Mouse (Mus musculus) neural tube, embryonic 14.5 days (tissue): ENCODE data around the gene Inpp5b. TPM values are rescaled to one million over a fixed set of nuclear protein-coding genes. Genes with fewer than 3 reads are reported as not detected.
A peak's percentile ranks its signal among the peaks of the same experiment; 100 is the strongest.
"Not testable (repeated sequence)": the region's sequence is repeated elsewhere in the genome, so short reads cannot be mapped to it uniquely, and the experiment has no call there.

Experiments used
- ATAC-seq: fragments of 200-750 bp; cut with Nextera tagmentation; 2 replicates; pipeline ENCODE4 v1.8.0; 2017; ENCODE audit warnings: low read depth, mild to moderate bottlenecking, moderate TSS enrichment, moderate library complexity
- H3K27ac ChIP-seq: fragments of 300-500 bp; sonication (generic); 2 replicates; pipeline ENCODE4 v1.5.1; 2014; ENCODE audit warnings: low read depth, mild to moderate bottlenecking, control low read depth, low read length, moderate library complexity, mixed read lengths
- H3K27me3 ChIP-seq: fragments of 300-500 bp; sonication (generic); 2 replicates; pipeline ENCODE4 v1.6.1; 2014; ENCODE audit warnings: low read length; ENCODE audit not compliant: control insufficient read depth, insufficient read depth
- H3K36me3 ChIP-seq: fragments of 300-500 bp; sonication (generic); 2 replicates; pipeline ENCODE4 v1.6.1; 2014; ENCODE audit warnings: low read length, mixed read lengths; ENCODE audit not compliant: control insufficient read depth, insufficient read depth
- H3K4me1 ChIP-seq: fragments of 300-500 bp; sonication (generic); 2 replicates; pipeline ENCODE4 v1.6.1; 2014; ENCODE audit warnings: low read length; ENCODE audit not compliant: control insufficient read depth, insufficient read depth
- H3K4me2 ChIP-seq: fragments of 300-500 bp; sonication (generic); 2 replicates; pipeline ENCODE4 v1.6.1; 2014; ENCODE audit warnings: mild to moderate bottlenecking, low read depth, low read length, control low read depth
- H3K4me3 ChIP-seq: fragments of 300-500 bp; sonication (generic); 2 replicates; pipeline ENCODE4 v1.5.1; 2014; ENCODE audit warnings: low read depth, low read length, control low read depth, mixed read lengths
- H3K9ac ChIP-seq: fragments of 300-500 bp; sonication (generic); replicated peaks from 2 replicates; pipeline ENCODE4 v1.6.1; 2014; ENCODE audit warnings: low read depth, mild to moderate bottlenecking, control low read depth, low read length, mixed read lengths
- H3K9me3 ChIP-seq: fragments of 300-500 bp; sonication (generic); 2 replicates; pipeline ENCODE4 v1.6.1; 2016; ENCODE audit warnings: low read length; ENCODE audit not compliant: control insufficient read depth
- WGBS: fragments of 180-500 bp; shearing (Covaris S2); extraction: QIAGEN DNeasy Blood & Tissue Kit; methylation state at CpG from one replicate; pipeline ENCODE4 v1.1.7; 2014; 5-methylcytosine and 5-hydroxymethylcytosine counted together
- polyA plus RNA-seq: library from polyadenylated mRNA; unstranded; fragments of >200 nt; fragmentation: Nextera tagmentation; extraction: Ambion mirVana; gene quantifications from 2 replicates; pipeline ENCODE4 v1.2.1, GENCODE M21; 2014

Inpp5b gene
- polyA plus RNA-seq, 1 experiment from 2014 or later: 22.5 TPM

DNA sequence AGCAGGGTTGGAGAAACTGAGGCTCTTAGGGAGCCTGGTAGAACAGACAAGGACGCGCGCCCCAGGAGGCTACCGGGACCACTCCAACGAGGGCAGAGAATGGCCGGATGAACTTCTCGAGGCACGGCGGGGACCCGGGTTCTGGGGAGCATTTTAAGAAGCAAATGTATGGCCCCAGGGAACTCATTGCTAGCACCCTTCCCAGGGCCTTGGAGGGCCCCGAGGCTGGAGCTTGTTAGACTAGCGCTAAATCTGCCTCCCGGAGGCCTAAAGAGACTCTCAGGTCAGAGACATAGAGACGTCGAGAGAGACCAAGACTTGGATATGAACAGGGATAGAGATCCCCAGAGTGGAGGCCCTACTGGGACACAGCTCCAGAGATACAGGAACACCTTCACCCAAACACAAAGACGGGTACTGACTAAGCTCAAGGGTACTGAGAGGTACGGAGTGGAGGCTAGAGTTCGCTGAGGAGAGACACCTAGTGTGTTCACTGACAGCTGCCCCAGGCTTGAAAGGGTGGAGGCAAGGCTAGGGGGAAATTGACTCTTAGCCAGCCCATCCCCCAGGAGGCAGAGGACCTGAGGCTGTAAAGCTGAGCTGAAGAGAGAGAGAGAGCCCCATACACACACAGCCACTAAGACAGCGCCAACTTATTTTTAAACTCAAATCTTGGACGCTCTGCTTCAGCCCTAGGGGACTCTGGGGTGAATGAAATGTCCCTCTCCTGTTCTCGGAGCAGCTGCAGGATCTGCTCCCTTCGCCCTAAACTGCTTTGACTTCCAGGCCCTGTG lies 40.4 kb upstream of the Inpp5b start:
- H3K4me2 ChIP-seq: peak overlapping the region; percentile 89
- peaks cover 14% of the 10 kb centered on the region for H3K4me1 ChIP-seq
- peak overlapping the region; percentile 47; the same call in 1 of the 2 replicates for H3K9ac ChIP-seq
- ATAC-seq: no peak
- no peaks in the 10 kb centered on the region for H3K9me3 ChIP-seq
- H3K27me3 ChIP-seq: peaks cover 4% of the 10 kb centered on the region; the same call in 1 of the 2 replicates
- no peaks in the 10 kb centered on the region for H3K36me3 ChIP-seq
- H3K4me3 ChIP-seq: peak overlapping the region; percentile 47
- H3K27ac ChIP-seq: 0 out of 2 replicates have a peak overlapping the region, but pooled peaks have one; percentile 22
- 4% methylated on average over 22 of the region's 22 CpGs for WGBS

DNA sequence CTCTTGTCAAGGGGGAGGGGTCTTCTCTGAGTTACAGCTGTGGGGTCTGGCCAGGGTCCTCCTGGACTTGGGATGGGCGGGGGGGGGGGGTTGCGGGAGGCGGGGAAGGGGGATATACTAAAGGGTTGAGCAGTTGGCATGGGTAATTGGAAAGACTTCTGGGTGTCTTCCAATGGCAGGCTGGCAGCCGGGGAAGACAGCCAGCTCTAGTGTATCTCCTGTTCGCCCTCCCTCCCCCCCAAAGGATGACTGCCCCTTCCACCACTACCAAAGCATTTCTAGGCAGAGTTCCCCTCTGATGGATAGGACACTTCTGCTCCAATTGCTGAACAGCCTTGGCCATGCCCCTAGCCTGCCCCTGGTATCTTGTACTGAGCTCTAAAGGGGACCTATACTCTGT lies 39.7 kb upstream of the Inpp5b start:
- Histone ChIP-seq H3K4me2 (peak overlapping the region; percentile 89; the same call in 1 of the 2 replicates), H3K9me3 (no peaks in the 10 kb centered on the region), H3K4me3 (peak overlapping the region; percentile 47; the same call in 1 of the 2 replicates), H3K27me3 (peaks cover 4% of the 10 kb centered on the region; the same call in 1 of the 2 replicates), H3K27ac (no peak overlapping the region), H3K9ac (no peak overlapping the region), H3K36me3 (no peaks in the 10 kb centered on the region), H3K4me1 (peaks cover 14% of the 10 kb centered on the region)
- no peak for ATAC-seq
- 61% methylated on average over 2 of the region's 5 CpGs for WGBS

GRCm38 (mm10) chr4:124703406-124703805 lies 38.2 kb upstream of the Inpp5b start:
- Histone ChIP-seq H3K36me3 (no peaks in the 10 kb centered on the region), H3K9ac (no peak overlapping the region), H3K9me3 (no peaks in the 10 kb centered on the region), H3K4me2 (no peak overlapping the region), H3K27me3 (peaks cover 4% of the 10 kb centered on the region; the same call in 1 of the 2 replicates), H3K4me1 (peaks cover 14% of the 10 kb centered on the region), H3K4me3 (no peak overlapping the region), H3K27ac (no peak overlapping the region)
- WGBS: 30% methylated on average over 2 of the region's 2 CpGs
- ATAC-seq: no peak

DNA sequence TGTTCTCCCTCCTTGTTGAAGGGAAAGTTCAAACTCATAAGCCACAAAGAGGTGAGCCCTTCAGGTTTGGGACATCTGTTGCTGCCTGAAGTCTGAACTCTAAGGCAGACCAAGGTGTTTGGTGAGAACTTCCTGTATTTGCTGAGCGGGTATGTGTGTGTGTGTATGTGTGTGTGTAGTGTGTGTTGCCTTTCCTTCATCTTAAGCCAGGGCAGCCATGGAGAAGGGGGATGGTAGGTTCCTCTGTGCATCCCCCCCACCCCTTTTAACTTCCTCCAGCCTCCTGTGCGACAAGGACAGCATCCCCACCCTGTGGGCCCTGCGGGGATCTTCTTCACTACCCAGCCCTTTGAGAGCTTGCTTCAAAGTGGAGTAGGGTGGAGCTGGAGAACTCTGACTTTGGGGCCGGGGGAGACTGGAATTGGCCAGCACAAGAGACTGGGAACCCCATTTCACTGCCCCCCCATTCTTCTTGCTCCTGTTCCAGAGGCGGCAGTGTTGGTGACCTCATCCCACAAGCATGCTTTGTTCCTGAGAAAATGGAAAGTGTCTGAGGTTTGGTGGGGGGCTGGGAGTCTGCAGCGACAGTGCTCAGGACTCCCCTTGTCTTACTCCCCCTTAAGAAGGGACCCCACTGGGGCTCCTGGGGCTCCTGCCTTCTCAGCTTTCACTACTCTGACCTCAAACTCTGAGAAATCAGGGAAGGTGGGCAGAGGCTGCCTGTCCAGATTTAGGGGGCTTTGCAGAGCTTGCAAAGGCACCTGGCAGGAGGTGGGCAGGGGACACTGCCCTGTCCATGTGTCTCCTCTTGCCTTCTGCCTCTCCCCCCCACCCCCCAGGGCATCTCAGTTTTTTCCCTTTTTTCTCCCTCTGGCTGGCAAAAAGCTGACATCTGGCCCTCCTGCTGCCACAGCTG lies 37.5 kb upstream of the Inpp5b start:
- peaks cover 7% of the 10 kb centered on the region; the same call in 1 of the 2 replicates for H3K27me3 ChIP-seq
- no peak overlapping the region for H3K4me2 ChIP-seq
- no peaks in the 10 kb centered on the region for H3K9me3 ChIP-seq
- no peaks in the 10 kb centered on the region for H3K36me3 ChIP-seq
- no peak overlapping the region for H3K4me3 ChIP-seq
- H3K9ac ChIP-seq: peak overlapping the region; percentile 28; the same call in 1 of the 2 replicates
- peaks cover 17% of the 10 kb centered on the region for H3K4me1 ChIP-seq
- no peak for ATAC-seq
- 7% methylated on average over 6 of the region's 6 CpGs for WGBS
- peak overlapping the region; percentile 44; the same call in 1 of the 2 replicates for H3K27ac ChIP-seq

GRCm38 (mm10) chr4:124704797-124705474 lies 36.7 kb upstream of the Inpp5b start:
- H3K4me1 ChIP-seq: peaks cover 18% of the 10 kb centered on the region
- no peak overlapping the region for H3K4me2 ChIP-seq
- peak overlapping the region; percentile 44; the same call in 1 of the 2 replicates for H3K27ac ChIP-seq
- H3K27me3 ChIP-seq: peaks cover 11% of the 10 kb centered on the region
- 30% methylated on average over 11 of the region's 11 CpGs for WGBS
- H3K9ac ChIP-seq: peak overlapping the region; percentile 28; the same call in 1 of the 2 replicates
- no peaks in the 10 kb centered on the region for H3K36me3 ChIP-seq
- no peak overlapping the region for H3K4me3 ChIP-seq
- H3K9me3 ChIP-seq: no peaks in the 10 kb centered on the region
- ATAC-seq: no peak

- no peak overlapping the region for H3K4me2 ChIP-seq
- H3K4me1 ChIP-seq: peaks cover 18% of the 10 kb centered on the region
- 83% methylated on average over 23 of the region's 23 CpGs for WGBS
- H3K36me3 ChIP-seq: no peaks in the 10 kb centered on the region
- ATAC-seq: no peak
- H3K9me3 ChIP-seq: no peaks in the 10 kb centered on the region
- H3K4me3 ChIP-seq: no peak overlapping the region
- no peak overlapping the region for H3K27ac ChIP-seq
- no peak overlapping the region for H3K9ac ChIP-seq
- H3K27me3 ChIP-seq: peaks cover 11% of the 10 kb centered on the region
Measured at GRCm38 (mm10) chr4:124705661-124706269, 35.9 kb upstream of the Inpp5b start.

DNA sequence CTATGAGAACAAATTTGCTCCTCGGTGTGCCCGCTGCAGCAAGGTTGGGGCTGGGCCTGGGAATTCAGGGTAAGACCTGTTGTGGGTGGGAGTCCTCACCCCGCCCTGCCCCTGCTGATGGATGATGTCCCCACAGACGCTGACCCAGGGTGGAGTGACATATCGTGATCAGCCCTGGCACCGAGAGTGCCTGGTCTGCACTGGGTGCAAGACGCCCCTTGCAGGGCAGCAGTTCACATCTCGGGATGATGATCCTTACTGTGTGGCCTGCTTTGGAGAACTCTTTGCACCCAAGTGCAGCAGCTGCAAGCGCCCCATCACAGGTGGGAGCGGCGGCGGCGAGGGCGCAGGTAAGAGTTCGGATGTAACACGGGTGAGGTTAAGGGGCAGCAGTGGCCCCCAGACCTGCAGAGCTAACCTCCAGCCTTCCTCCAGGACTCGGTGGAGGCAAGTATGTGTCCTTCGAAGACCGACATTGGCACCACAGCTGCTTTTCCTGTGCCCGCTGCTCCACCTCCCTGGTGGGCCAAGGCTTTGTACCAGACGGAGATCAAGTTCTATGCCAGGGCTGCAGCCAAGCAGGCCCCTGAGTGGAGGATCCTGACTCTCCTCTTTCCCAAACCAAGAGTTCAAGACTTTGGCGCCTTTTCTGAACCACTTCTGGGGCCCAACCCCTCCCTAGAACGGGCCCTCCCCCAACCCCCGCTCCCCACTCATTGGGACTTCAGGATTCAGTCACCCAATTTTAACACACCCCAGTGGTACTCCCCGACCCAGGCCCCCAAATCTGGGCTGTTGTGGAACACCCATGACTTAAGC lies 34.1 kb upstream of the Inpp5b start:
- H3K27ac ChIP-seq, H3K9me3 ChIP-seq, H3K4me3 ChIP-seq, H3K27me3 ChIP-seq, H3K9ac ChIP-seq, ATAC-seq, H3K36me3 ChIP-seq, H3K4me2 ChIP-seq: not testable (repeated sequence)
- H3K4me1 ChIP-seq: peaks cover 14% of the 10 kb centered on the region
- WGBS: 89% methylated on average over 25 of the region's 25 CpGs

DNA sequence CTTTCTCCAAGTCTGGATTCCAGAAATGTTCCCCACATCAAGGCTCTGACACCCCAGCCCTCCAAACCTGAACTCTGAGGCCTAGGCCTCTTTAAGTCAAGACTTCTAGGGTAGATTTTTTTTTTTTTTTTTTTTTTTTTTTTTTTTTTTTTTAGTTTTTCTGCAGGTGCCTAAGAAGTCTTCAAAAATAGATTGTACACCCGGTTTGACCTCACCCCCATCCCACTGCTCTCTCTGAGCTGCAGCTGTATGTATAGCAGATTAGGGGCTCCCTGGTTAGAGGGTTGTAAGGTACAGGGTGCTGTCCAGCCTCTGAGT lies 33.5 kb upstream of the Inpp5b start:
- not testable (repeated sequence) for H3K9me3 ChIP-seq, H3K36me3 ChIP-seq, H3K27me3 ChIP-seq, H3K9ac ChIP-seq, H3K4me3 ChIP-seq, ATAC-seq, H3K27ac ChIP-seq, H3K4me2 ChIP-seq
- H3K4me1 ChIP-seq: peaks cover 14% of the 10 kb centered on the region
- WGBS: 14% methylated on average over 1 of the region's 1 CpGs
